Mouse (Mus musculus) cortical plate, adult 2 months (tissue): ENCODE data around the gene E130311K13Rik.

Source experiments
- CTCF ChIP-seq: fragments of 200-500 bp; IDR thresholded peaks from 2 replicates; pipeline ENCODE4 v1.5.1; 2011; ENCODE audit warnings: mild to moderate bottlenecking, control low read depth, low read length; ENCODE audit not compliant: insufficient read depth; ENCODE audit errors: extremely low read depth
- POLR2A ChIP-seq: fragments of 200-500 bp; IDR thresholded peaks from 2 replicates; pipeline ENCODE4 v1.6.1; 2011; ENCODE audit warnings: mild to moderate bottlenecking, low read length, control low read depth; ENCODE audit not compliant: insufficient read depth; ENCODE audit errors: extremely low read depth

- TF ChIP-seq POLR2A (no peak), CTCF (no peak)
Measured at GRCm38 (mm10) chr3:63963421-63964099, 34.3 kb upstream of the E130311K13Rik start.
